Comparison of ENCODE assay signal across 13 mouse cellular contexts in genomic region chr5:113999382-113999781, GRCm38 (mm10). TPM values are rescaled to one million over a fixed set of nuclear protein-coding genes. Genes with fewer than 3 reads are reported as not detected.
DNase-seq lines count a peak whose midpoint lies in the region; TF ChIP-seq lines count a peak whose summit lies in the region.
"Had no signal": no experiment of that assay in that cellular context is flagged by ENCODE, and none has a peak within 500 bp of the region (broad histone marks: within the 10 kb centered on the region; RNA-seq: fewer than 3 reads in every experiment).

No protein-coding gene starts in this region.

- TF ChIP-seq POLR2A in CH12.LX (IDR thresholded peaks at IDR 0.05; ENCODE audit: low read depth, low read length) = peak; percentile 42

- H3K9me3 ChIP-seq in CH12.LX (replicated peaks; ENCODE audit: low read length) = peaks cover 6% of the 10 kb centered on the region
- H3K9me3 ChIP-seq in megakaryocyte, embryonic 14.5 days = peaks cover 14% of the 10 kb centered on the region
- H3K9me3 ChIP-seq: hindbrain, embryonic 13.5 days; liver, embryonic 13.5 days had no signal

- in situ Hi-C loops in CH12.LX (cut with MboI; ENCODE audit: low pct_ligation_motif_present, low pct_unique_long_range_greater_than_20kb, low sequenced_read_pairs) = no loop called here

- H3K9ac ChIP-seq in CH12.LX (ENCODE audit: insufficient read depth, low read depth) = no peak overlapping the region
- H3K9ac ChIP-seq: hindbrain, embryonic 13.5 days; liver, embryonic 13.5 days had no signal

- no peaks in the 10 kb centered on the region for H3K27me3 ChIP-seq in CH12.LX (replicated peaks)
- H3K27me3 ChIP-seq in megakaryocyte, embryonic 14.5 days (replicated peaks) = peaks cover 29% of the 10 kb centered on the region
- H3K27me3 ChIP-seq: hindbrain, embryonic 13.5 days had no signal

- no peak overlapping the region for H3K4me2 ChIP-seq in CH12.LX (ENCODE audit: insufficient read depth, low read depth, poor library complexity, severe bottlenecking)
- H3K4me2 ChIP-seq: hindbrain, embryonic 13.5 days; liver, embryonic 13.5 days had no signal

- H3K4me3 ChIP-seq in CH12.LX (replicated peaks in 1 of 3; ENCODE audit: low read depth in 2 of 3, low read length in 2 of 3, poor library complexity in 1 of 3) = no peak overlapping the region
- peak overlapping the region; percentile 34 for H3K4me3 ChIP-seq in megakaryocyte, embryonic 14.5 days (replicated peaks)
- H3K4me3 ChIP-seq: erythroblast, embryonic 14.5 days; hindbrain, embryonic 13.5 days; liver, embryonic 13.5 days had no signal

- H3K79me2 ChIP-seq in CH12.LX (replicated peaks; ENCODE audit: control insufficient read depth, extremely low read depth, insufficient read depth, poor library complexity, severe bottlenecking) = no peaks in the 10 kb centered on the region

- TF ChIP-seq RAD21 in CH12.LX (IDR thresholded peaks at IDR 0.05; ENCODE audit: low read depth, low read length) = no peak

- no peak for TF ChIP-seq CTCF in CH12.LX (conservative IDR thresholded peaks at IDR 0.05 in 1 of 2, IDR thresholded peaks at IDR 0.05 in 1 of 2; ENCODE audit: low read depth in 2 of 2, low read length in 2 of 2)

- dilution Hi-C loops in CH12.LX (cut with MboI; ENCODE audit: extremely low pct_ligation_motif_present, extremely low pct_unique_long_range_greater_than_20kb, low sequenced_read_pairs) = no loop called here

- no peaks in the 10 kb centered on the region for H3K36me3 ChIP-seq in CH12.LX (replicated peaks in 1 of 2; ENCODE audit: control insufficient read depth in 1 of 2, insufficient read depth in 1 of 2, low read length in 1 of 2)
- H3K36me3 ChIP-seq in megakaryocyte, embryonic 14.5 days (replicated peaks; ENCODE audit: low read length) = no peaks in the 10 kb centered on the region
- H3K36me3 ChIP-seq: hindbrain, embryonic 13.5 days; liver, embryonic 13.5 days had no signal

- no peak for TF ChIP-seq EP300 in CH12.LX (IDR thresholded peaks at IDR 0.05; ENCODE audit: low read length)

- peaks cover 7 to 27% of the 10 kb centered on the region in 2 experiments for H3K4me1 ChIP-seq in CH12.LX (ENCODE audit: control insufficient read depth in 1 of 2, insufficient read depth in 2 of 2)
- peaks cover 22% of the 10 kb centered on the region for H3K4me1 ChIP-seq in megakaryocyte, embryonic 14.5 days

- DNase-seq in B cell, adult 2 months = peak; percentile 62 to 64
- DNase-seq in CH12.LX (ENCODE audit: extremely low read depth) = peak; percentile 86
- DNase-seq in kidney, postnatal 25 days = peak; percentile 45 to 72
- no peak for DNase-seq in cerebellum, adult 11-12 months
- no peak for DNase-seq in left cerebral cortex, adult 9 months (ENCODE audit: low spot score in 2 of 2)
- DNase-seq in layer of hippocampus, postnatal 10 days (ENCODE audit: low spot score in 2 of 2) = no peak
- DNase-seq: gastrocnemius, postnatal 14 days; liver, embryonic 13.5 days; right cerebral cortex, adult 18-20 months had no signal

- H3K27ac ChIP-seq in CH12.LX (ENCODE audit: insufficient read depth, low read depth) = no peak overlapping the region
- H3K27ac ChIP-seq: hindbrain, embryonic 13.5 days; liver, embryonic 13.5 days had no signal

TF ChIP-seq in CH12.LX, 34 proteins besides CTCF, POLR2A, EP300 and RAD21:
- TF ChIP-seq JUN (IDR thresholded peaks at IDR 0.05; ENCODE audit: insufficient read depth, low read depth, low read length) = no peak
- TF ChIP-seq TCF12 (IDR thresholded peaks at IDR 0.05; ENCODE audit: low read depth, low read length) = no peak
- no peak for TF ChIP-seq ZC3H11A (IDR thresholded peaks at IDR 0.05; ENCODE audit: low read depth, low read length)
- TF ChIP-seq ELF1 (IDR thresholded peaks at IDR 0.05; ENCODE audit: low read depth, low read length) = peak; percentile 87
- TF ChIP-seq MEF2A (IDR thresholded peaks at IDR 0.05; ENCODE audit: borderline replicate concordance, low read depth, low read length) = no peak
- no peak for TF ChIP-seq ZKSCAN1 (IDR thresholded peaks at IDR 0.05; ENCODE audit: borderline replicate concordance, low read depth, low read length)
- no peak for TF ChIP-seq GABPA (IDR thresholded peaks at IDR 0.05; ENCODE audit: insufficient replicate concordance, low read depth, low read length)
- TF ChIP-seq E2F4 (IDR thresholded peaks at IDR 0.05; ENCODE audit: insufficient replicate concordance, low read depth, low read length) = no peak
- no peak for TF ChIP-seq KAT2A (IDR thresholded peaks at IDR 0.05; ENCODE audit: insufficient replicate concordance, low read length)
- TF ChIP-seq IRF4 (IDR thresholded peaks at IDR 0.05; ENCODE audit: low read depth, low read length) = peak; percentile 17; the same call in 1 of the 2 replicates
- no peak for TF ChIP-seq SMC3 (IDR thresholded peaks at IDR 0.05; ENCODE audit: low read depth, low read length)
- no peak for TF ChIP-seq NELFE (IDR thresholded peaks at IDR 0.05; ENCODE audit: low read depth, low read length)
- TF ChIP-seq SIN3A (IDR thresholded peaks at IDR 0.05; ENCODE audit: low read length) = no peak
- 0 out of 2 replicates have a peak, but pooled peaks have one; percentile 6 for TF ChIP-seq MXI1 (IDR thresholded peaks at IDR 0.05; ENCODE audit: low read depth, low read length)
- no peak for TF ChIP-seq USF1 (IDR thresholded peaks at IDR 0.05; ENCODE audit: low read depth, low read length)
- no peak for TF ChIP-seq MYC (IDR thresholded peaks at IDR 0.05; ENCODE audit: low read depth, low read length)
- TF ChIP-seq NRF1 (IDR thresholded peaks at IDR 0.05; ENCODE audit: low read depth, low read length) = no peak

RNA-seq across cellular contexts. Expression of gene Dao, which starts 4.1 kb away (rescaled TPM):
- total RNA-seq in CH12.LX (2012; rRNA removed) (0.97 and 1.4 TPM in 2 replicates), CH12.LX (2014; rRNA removed) (1.9 TPM in 2 replicates)
- 3.6 TPM in 2 replicates for polyA plus RNA-seq in CH12.LX (2012; ENCODE audit: insufficient read length, low read depth)
- not detected in 2 replicates for polyA plus RNA-seq in megakaryocyte, embryonic 14.5 days (2012; ENCODE audit: insufficient read depth, low replicate concordance)
- not detected for total RNA-seq in layer of hippocampus, postnatal 10 days (2021)
- total RNA-seq: gastrocnemius, postnatal 14 days; layer of hippocampus, postnatal 25 days had no signal
- polyA plus RNA-seq: erythroblast, embryonic 14.5 days; hindbrain, embryonic 13.5 days; liver, embryonic 13.5 days had no signal

RNA-seq across cellular contexts. Expression of gene Ssh1, which starts 5.7 kb away (rescaled TPM):
- total RNA-seq in CH12.LX (2012; rRNA removed) (5.6 and 8.2 TPM in 2 replicates), CH12.LX (2014; rRNA removed) (2.3 and 3.0 TPM in 2 replicates)
- 8.1 and 8.9 TPM in 2 replicates for polyA plus RNA-seq in CH12.LX (2012; ENCODE audit: insufficient read length, low read depth)
- 2.9 and 3.9 TPM in 2 replicates for polyA plus RNA-seq in megakaryocyte, embryonic 14.5 days (2012; ENCODE audit: insufficient read depth, low replicate concordance)
- total RNA-seq in layer of hippocampus, postnatal 10 days (2021) = 10 to 100 TPM; 25.7 to 27.1 TPM

Comparison
In these comparisons a context has a peak if more than half of its experiments do, and no peak if none do; other contexts are left out.
1. DNase-seq: peak in B cell, adult 2 months (2 of 2), CH12.LX (single experiment) and kidney, postnatal 25 days (2 of 2); none in cerebellum, adult 11-12 months (single experiment), left cerebral cortex, adult 9 months (0 of 2) and layer of hippocampus, postnatal 10 days (0 of 2).